Mouse (Mus musculus) neural tube, embryonic 14.5 days (tissue): Measurements from ENCODE around the gene Smarcd1. TPM values are rescaled to one million over a fixed set of nuclear protein-coding genes. Genes with fewer than 3 reads are reported as not detected.

Experiments
- ATAC-seq: fragments of 200-750 bp; cut with Nextera tagmentation; 2 replicates; pipeline ENCODE4 v1.8.0; 2017; ENCODE audit warnings: low read depth, mild to moderate bottlenecking, moderate TSS enrichment, moderate library complexity
- H3K27ac ChIP-seq: fragments of 300-500 bp; sonication (generic); 2 replicates; pipeline ENCODE4 v1.5.1; 2014; ENCODE audit warnings: low read depth, mild to moderate bottlenecking, control low read depth, low read length, moderate library complexity, mixed read lengths
- H3K27me3 ChIP-seq: fragments of 300-500 bp; sonication (generic); 2 replicates; pipeline ENCODE4 v1.6.1; 2014; ENCODE audit warnings: low read length; ENCODE audit not compliant: control insufficient read depth, insufficient read depth
- H3K36me3 ChIP-seq: fragments of 300-500 bp; sonication (generic); 2 replicates; pipeline ENCODE4 v1.6.1; 2014; ENCODE audit warnings: low read length, mixed read lengths; ENCODE audit not compliant: control insufficient read depth, insufficient read depth
- H3K4me1 ChIP-seq: fragments of 300-500 bp; sonication (generic); 2 replicates; pipeline ENCODE4 v1.6.1; 2014; ENCODE audit warnings: low read length; ENCODE audit not compliant: control insufficient read depth, insufficient read depth
- H3K4me2 ChIP-seq: fragments of 300-500 bp; sonication (generic); 2 replicates; pipeline ENCODE4 v1.6.1; 2014; ENCODE audit warnings: mild to moderate bottlenecking, low read depth, low read length, control low read depth
- H3K4me3 ChIP-seq: fragments of 300-500 bp; sonication (generic); 2 replicates; pipeline ENCODE4 v1.5.1; 2014; ENCODE audit warnings: low read depth, low read length, control low read depth, mixed read lengths
- H3K9ac ChIP-seq: fragments of 300-500 bp; sonication (generic); replicated peaks from 2 replicates; pipeline ENCODE4 v1.6.1; 2014; ENCODE audit warnings: low read depth, mild to moderate bottlenecking, control low read depth, low read length, mixed read lengths
- H3K9me3 ChIP-seq: fragments of 300-500 bp; sonication (generic); 2 replicates; pipeline ENCODE4 v1.6.1; 2016; ENCODE audit warnings: low read length; ENCODE audit not compliant: control insufficient read depth
- WGBS: fragments of 180-500 bp; shearing (Covaris S2); extraction: QIAGEN DNeasy Blood & Tissue Kit; methylation state at CpG from one replicate; pipeline ENCODE4 v1.1.7; 2014; 5-methylcytosine and 5-hydroxymethylcytosine counted together
- polyA plus RNA-seq: library from polyadenylated mRNA; unstranded; fragments of >200 nt; fragmentation: Nextera tagmentation; extraction: Ambion mirVana; gene quantifications from 2 replicates; pipeline ENCODE4 v1.2.1, GENCODE M21; 2014

The Smarcd1 gene
- polyA plus RNA-seq, result 110 TPM in 2 replicates

- H3K27ac ChIP-seq, result peak within 1 kb of the TSS; percentile 99
- H3K4me3 ChIP-seq, result peak within 1 kb of the TSS; percentile 78
- ATAC-seq, result peak; percentile 94
- peak within 1 kb of the TSS; percentile 98 for H3K9ac ChIP-seq
- WGBS, result under 1% methylated on average over 65 of the region's 71 CpGs
- H3K9me3 ChIP-seq, result no peaks in the 10 kb centered on the region
- no peaks in the 10 kb centered on the region for H3K27me3 ChIP-seq
- peaks cover 24% of the 10 kb centered on the region for H3K4me1 ChIP-seq
- H3K4me2 ChIP-seq, result peak within 1 kb of the TSS; percentile 99
- peaks cover 40% of the 10 kb centered on the region for H3K36me3 ChIP-seq
Observed at GRCm38 (mm10) chr15:99701999-99702900, at the start of gene Smarcd1. Gene Smarcd1, plus strand, starts transcription at chr15:99702129.

- ATAC-seq, result no peak
- no peaks in the 10 kb centered on the region for H3K9me3 ChIP-seq
- H3K4me2 ChIP-seq, result peak overlapping the region; percentile 43
- H3K4me3 ChIP-seq, result no peak overlapping the region; the same call in 1 of the 2 replicates
- H3K27ac ChIP-seq, result no peak overlapping the region
- H3K4me1 ChIP-seq, result peaks cover 36% of the 10 kb centered on the region; the same call in 1 of the 2 replicates
- no peaks in the 10 kb centered on the region for H3K36me3 ChIP-seq
- no peak overlapping the region for H3K9ac ChIP-seq
- H3K27me3 ChIP-seq, result no peaks in the 10 kb centered on the region
- WGBS, result 3% methylated on average over 8 of the region's 8 CpGs
Observed at GRCm38 (mm10) chr15:99653291-99653690, 48.6 kb upstream of the Smarcd1 start.

DNA sequence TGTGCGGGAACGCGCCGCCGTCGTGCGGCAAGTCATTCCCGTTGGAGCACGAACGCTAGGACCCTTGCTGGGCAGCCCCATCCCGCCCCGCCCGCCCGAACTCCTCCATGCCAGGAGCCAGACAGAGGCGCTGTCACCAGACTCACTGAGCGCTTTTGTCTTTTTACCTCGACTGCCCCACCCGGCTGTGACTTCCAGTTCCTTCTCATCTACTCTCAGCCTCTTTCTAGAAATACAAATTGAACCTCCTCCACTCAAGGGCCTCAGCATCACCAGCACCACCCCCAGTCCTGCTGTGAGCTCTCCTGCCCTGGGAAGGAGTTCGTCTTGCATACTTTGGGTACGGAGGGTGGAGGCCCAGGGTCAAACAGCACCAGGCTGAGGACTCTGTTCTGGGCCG, 48.1 kb upstream of the Smarcd1 start:
- no peaks in the 10 kb centered on the region for H3K36me3 ChIP-seq
- H3K9me3 ChIP-seq, result no peaks in the 10 kb centered on the region
- no peak for ATAC-seq
- no peak overlapping the region; the same call in 1 of the 2 replicates for H3K4me3 ChIP-seq
- H3K4me1 ChIP-seq, result peaks cover 31% of the 10 kb centered on the region; the same call in 1 of the 2 replicates
- peak overlapping the region; percentile 43 for H3K4me2 ChIP-seq
- H3K27me3 ChIP-seq, result no peaks in the 10 kb centered on the region
- peak overlapping the region; percentile 32; the same call in 1 of the 2 replicates for H3K9ac ChIP-seq
- 4% methylated on average over 17 of the region's 21 CpGs for WGBS
- H3K27ac ChIP-seq, result peak overlapping the region; percentile 52; the same call in 1 of the 2 replicates

- Histone ChIP-seq H3K4me3 (no peak overlapping the region), H3K4me1 (peaks cover 13% of the 10 kb centered on the region; the same call in 1 of the 2 replicates), H3K27me3 (no peaks in the 10 kb centered on the region), H3K4me2 (peak overlapping the region; percentile 11; the same call in 1 of the 2 replicates), H3K9me3 (no peaks in the 10 kb centered on the region), H3K9ac (0 out of 2 replicates have a peak overlapping the region, but pooled peaks have one; percentile 16), H3K27ac (peak overlapping the region; percentile 70), H3K36me3 (no peaks in the 10 kb centered on the region)
- no peak for ATAC-seq
- 31% methylated on average over 9 of the region's 9 CpGs for WGBS
Observed at GRCm38 (mm10) chr15:99655956-99656355, 46.0 kb upstream of the Smarcd1 start.

DNA sequence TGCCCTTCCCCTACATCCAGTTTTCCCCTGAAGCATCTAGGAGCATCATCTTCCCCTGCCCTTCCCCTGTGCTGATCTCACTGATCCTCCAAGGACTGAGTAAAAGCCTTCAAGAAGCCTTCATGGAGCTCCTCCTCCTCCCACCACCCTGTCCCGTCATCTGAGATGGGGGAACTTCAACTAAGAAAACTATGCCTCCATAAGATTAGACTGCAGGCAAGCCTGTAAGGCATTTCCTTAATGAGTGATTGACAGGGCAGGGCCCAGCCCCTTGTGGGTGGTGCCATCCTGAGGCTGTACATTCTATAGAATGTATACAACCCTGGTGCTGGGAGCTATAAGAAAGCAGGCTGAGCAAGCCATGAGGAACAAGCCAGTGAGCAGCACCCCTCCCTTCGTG, 43.5 kb upstream of the Smarcd1 start:
- Histone ChIP-seq H3K27me3 (no peaks in the 10 kb centered on the region), H3K4me1 (peaks cover 8% of the 10 kb centered on the region; the same call in 1 of the 2 replicates), H3K4me2 (no peak overlapping the region), H3K9me3 (no peaks in the 10 kb centered on the region), H3K9ac (no peak overlapping the region), H3K27ac (no peak overlapping the region), H3K36me3 (no peaks in the 10 kb centered on the region), H3K4me3 (no peak overlapping the region)
- no peak for ATAC-seq
- 79% methylated on average over 2 of the region's 2 CpGs for WGBS

DNA sequence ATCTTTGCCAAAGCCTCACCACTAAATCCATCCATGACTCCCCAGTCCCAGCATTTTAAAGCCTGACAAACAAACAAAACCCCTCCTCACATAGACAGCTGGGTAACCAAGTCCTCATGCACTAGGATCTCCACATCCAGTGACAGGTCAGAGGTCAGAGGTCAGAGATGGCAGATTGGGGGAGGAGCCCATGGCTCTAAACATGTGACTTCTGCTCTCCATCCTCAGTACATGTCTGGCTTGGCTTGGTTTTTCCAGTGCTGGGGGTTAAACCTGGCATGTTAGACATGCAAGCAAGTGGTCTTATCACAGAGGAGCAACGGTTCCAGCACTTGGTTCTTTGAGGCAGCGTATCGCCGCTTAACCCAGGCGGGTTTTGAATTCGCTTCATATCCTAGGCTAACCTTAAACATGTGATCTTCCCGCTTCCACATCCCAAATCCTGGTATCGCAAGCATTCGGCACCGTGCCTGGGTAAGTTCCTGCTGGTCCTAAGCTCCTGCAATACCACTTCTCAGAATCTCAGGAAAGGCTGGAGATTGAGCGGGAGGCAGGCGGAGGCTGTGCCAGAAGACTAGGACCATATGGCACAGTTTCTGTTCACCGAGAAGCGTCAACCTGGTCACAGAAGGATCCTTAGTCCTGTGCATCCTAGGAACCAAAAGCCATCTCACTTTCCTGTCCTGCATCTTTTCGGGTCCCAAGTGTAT, 40.7 kb upstream of the Smarcd1 start:
- Histone ChIP-seq H3K9ac (no peak overlapping the region), H3K4me2 (no peak overlapping the region), H3K4me3 (no peak overlapping the region), H3K36me3 (no peaks in the 10 kb centered on the region), H3K27me3 (no peaks in the 10 kb centered on the region), H3K4me1 (peaks cover 20% of the 10 kb centered on the region), H3K9me3 (no peaks in the 10 kb centered on the region), H3K27ac (no peak overlapping the region)
- WGBS, result 94% methylated on average over 15 of the region's 15 CpGs
- no peak for ATAC-seq

GRCm38 (mm10) chr15:99662371-99662770, 39.6 kb upstream of the Smarcd1 start:
- Histone ChIP-seq H3K4me1 (peaks cover 20% of the 10 kb centered on the region), H3K4me3 (no peak overlapping the region), H3K9ac (no peak overlapping the region), H3K27ac (peak overlapping the region; percentile 62; the same call in 1 of the 2 replicates), H3K27me3 (no peaks in the 10 kb centered on the region), H3K36me3 (no peaks in the 10 kb centered on the region), H3K9me3 (no peaks in the 10 kb centered on the region), H3K4me2 (no peak overlapping the region)
- ATAC-seq, result no peak
- whole genome bisulfite sequencing, result 55% methylated on average over 7 of the region's 7 CpGs

GRCm38 (mm10) chr15:99663964-99664599, 37.8 kb upstream of the Smarcd1 start:
- peak overlapping the region; percentile 73 for H3K4me2 ChIP-seq
- no peaks in the 10 kb centered on the region for H3K9me3 ChIP-seq
- WGBS, result 5% methylated on average over 17 of the region's 17 CpGs
- no peaks in the 10 kb centered on the region for H3K36me3 ChIP-seq
- H3K27me3 ChIP-seq, result no peaks in the 10 kb centered on the region
- peak overlapping the region; percentile 68 for H3K9ac ChIP-seq
- peaks cover 27% of the 10 kb centered on the region for H3K4me1 ChIP-seq
- peak overlapping the region; percentile 33 for H3K4me3 ChIP-seq
- H3K27ac ChIP-seq, result peak overlapping the region; percentile 89
- ATAC-seq, result peak; percentile 28; the same call in 1 of the 2 replicates
